Mouse (Mus musculus): ENCODE data around the gene Hmgcll1.

DNA sequence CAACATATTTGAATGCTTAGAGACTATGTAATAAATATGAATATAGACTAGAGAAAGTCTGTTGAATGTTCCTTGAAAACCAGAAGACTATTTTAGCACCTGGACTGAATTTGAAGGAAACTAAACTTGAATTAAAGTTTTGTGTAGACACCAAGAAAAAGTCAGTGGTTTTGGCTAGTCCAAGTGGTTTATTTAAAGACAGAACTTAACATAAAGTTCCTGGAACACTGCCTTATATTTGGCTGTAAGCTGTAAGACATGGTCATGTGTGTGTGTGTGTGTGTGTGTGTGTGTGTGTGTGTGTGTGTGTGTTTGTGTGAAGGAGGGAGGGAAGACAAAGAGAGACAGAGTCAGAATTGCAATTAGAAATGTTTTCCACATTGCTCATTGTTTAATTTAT is 164.6 kb downstream of the Hmgcll1 start:
- TF ChIP-seq CTCF (IDR thresholded peaks at IDR 0.05; ENCODE audit: borderline replicate concordance, insufficient read depth, low read depth, low read length) (no peak), POLR2A (IDR thresholded peaks at IDR 0.05; ENCODE audit: borderline replicate concordance, insufficient read depth, low read length) (no peak)

Measured in cerebellum, adult 2 months (tissue).